Mouse (Mus musculus): ENCODE data around the gene Mfsd4b3.
A peak's percentile ranks its signal among the peaks of the same experiment; 100 is the strongest.
"Not testable (repeated sequence)": the region's sequence is repeated elsewhere in the genome, so short reads cannot be mapped to it uniquely, and the experiment has no call there.

The Mfsd4b3 gene

DNA sequence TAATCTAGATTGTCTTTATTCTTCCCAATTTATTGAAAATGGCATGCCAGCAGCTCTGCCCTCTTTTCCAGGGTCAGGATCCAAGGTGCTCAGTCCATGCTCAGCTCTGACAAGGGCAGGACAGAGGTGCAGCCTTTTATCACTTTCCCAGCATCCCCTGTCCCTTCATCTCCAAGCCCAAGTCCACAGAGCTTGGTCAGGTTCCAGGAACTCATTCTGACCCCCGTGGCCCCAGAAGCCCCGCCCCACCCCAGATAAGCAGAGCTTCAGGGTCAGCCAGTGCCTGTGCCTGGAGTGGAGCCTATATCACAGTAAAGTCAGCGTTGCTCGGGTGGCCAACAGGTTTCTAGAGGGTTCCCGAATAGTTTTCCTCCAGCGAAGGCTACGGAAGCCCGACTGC lies 35.4 kb downstream of the Mfsd4b3 start:
- not testable (repeated sequence) for DNase-seq (ENCODE audit: low read depth, low spot score)

DNA sequence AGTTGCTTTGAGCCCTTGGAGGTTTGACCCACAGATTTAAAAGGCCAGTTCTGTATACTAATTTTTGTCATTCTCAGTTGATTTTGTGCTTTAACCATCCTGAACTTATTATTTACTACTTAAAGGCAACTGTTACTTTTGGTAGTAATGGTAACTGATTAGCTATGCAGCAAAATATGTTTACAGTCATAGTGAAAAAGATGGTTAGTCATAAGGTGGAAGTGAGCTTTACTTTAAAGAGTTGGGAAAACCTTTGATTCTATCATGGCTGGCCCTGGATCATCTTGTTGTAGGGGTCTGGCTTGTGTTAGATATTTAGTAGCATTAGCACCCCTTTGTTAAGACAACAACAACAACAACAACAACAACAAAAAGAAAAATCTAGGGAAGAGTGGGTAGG lies 47.3 kb downstream of the Mfsd4b3 start:
- DNase-seq (ENCODE audit: low read depth, low spot score): no peak

DNA sequence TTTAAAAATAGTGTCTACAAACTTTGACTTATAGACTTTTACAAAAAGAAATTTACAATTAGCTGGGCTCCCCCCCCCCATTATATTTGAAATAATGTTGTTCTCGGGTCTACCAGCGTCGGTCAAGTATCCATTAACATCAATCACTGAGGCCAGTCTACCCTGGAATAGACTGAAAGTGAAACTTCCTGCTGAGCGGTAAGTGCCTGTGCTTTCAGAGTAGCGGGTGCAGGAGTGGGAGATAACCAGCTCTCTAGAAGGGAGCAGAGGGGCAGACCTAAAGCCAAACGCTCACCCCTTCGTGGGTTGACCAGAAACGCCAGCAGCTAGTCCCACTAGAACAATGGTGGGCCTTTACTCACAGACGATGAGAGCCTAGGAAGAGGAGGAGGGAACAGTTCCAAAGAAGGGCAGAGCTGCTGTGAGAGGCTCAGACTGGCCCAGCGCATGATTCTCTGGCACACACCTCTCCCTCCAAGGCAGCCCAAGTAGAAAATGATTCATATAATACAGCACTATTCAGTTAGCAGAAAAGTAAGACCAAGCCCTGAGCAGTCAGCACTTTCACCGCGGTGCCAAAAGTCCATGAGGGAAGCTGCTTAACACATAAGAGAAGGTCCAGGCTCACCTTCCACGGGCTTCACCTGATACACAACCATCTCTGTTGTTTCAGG lies 51.0 kb downstream of the Mfsd4b3 start:
- DNase-seq (ENCODE audit: low read depth, low spot score): no peak

DNA sequence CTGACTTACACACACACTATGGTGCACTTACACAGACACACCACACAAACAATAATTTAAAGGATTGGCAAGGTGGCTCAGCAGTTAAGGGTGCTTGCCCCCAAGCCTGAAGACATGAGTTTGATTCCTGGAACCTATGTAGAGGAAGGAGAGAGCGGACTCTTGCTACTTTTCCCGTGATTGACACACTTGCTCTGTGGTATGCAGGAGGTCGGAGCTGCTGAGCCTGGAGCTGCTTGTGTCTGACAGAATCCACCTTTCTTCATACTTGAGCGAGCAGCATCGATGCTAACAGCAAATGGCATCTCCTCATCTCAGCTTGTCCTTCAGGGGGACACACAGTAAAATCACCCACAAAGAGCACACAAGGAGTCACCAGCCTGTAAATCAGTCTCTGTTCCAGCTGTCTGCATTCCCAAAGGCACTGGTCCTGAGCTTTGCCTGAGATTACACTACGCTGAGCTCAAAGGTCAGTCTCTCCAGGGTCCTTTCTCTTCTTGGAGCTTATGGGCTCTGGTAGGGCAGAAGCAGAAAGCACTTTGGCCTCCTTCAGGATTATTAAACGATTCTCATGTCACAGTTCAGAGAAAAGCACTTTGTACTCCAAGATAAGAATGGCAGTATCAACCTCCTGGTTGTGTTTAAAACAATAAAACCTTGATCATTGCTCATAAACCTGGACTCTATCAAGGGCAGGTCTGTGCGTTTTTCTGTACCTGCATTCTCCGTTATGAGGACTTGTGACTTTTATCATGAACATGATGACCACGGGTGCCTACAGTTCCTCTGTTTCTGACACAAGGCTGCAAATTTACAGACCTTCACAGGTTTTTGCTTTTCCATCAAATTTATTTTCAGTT lies 52.9 kb downstream of the Mfsd4b3 start:
- DNase-seq (ENCODE audit: low read depth, low spot score): no peak

DNA sequence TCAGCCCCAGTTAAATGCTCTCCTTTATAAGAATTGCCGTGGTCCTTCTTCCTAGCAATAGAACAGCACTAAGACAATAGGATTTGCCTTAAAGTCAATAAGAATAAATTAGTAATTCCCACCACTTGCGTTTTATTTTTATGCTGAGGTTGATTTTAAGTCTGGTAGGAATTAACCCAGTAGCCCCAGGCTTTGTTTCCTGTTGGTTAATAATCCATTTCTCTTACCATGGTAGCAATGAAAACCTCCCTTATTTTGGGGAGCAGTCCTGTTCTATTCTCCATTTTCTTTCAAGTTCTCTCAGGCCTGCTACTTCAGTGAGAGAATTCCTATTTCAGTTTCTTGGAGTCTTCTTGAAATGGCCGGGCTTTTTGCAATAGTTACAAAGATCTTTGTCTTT lies 55.8 kb downstream of the Mfsd4b3 start:
- no peak for DNase-seq (ENCODE audit: low read depth, low spot score)

DNA sequence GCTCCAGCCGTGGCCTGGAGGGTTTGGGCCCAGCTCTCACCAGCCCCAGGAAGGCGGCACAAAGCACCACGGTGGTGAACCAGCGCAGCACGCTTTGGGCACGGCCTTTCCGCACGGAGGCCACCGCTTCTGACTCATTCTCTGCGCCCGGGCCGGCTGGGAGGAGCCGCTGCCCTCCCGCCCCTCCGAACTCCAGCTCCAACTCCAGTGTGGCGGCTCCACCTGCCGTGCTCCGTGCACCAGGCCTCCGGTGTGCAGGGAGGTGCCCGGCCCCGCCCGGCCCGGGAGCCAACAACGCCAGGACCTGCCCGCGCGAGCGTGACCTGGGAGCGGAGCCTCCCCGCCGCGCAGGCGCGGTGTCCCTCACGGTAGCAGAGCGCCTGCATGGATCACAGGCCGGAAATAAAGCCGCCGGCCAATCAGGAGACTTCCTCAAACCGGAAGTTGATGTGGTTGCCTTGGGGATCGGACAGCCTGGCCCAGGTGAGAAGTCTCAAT lies 61.0 kb downstream of the Mfsd4b3 start, which contains the start of gene Mfsd4b4:
Gene Mfsd4b4, minus strand, starts transcription at position 365 of the 498 bp plus-strand sequence.
- DNase-seq (ENCODE audit: low read depth, low spot score): peak; percentile 80

All from WW6 (cell line).